Mouse (Mus musculus): Measurements from ENCODE around the gene 1500011B03Rik.

- TF ChIP-seq CTCF (IDR thresholded peaks at IDR 0.05; ENCODE audit: extremely low read depth, insufficient read depth, low read length) (no peak), POLR2A (IDR thresholded peaks at IDR 0.05; ENCODE audit: extremely low read depth, insufficient read depth, low read length) (no peak)
Measured at GRCm38 (mm10) chr5:114771796-114772195, 51.5 kb downstream of the 1500011B03Rik start.

Data from cortical plate, adult 2 months (tissue).